Mouse (Mus musculus) CH12F3 (cell line): ENCODE measurements around the gene Oscp1.
"Not testable (repeated sequence)": the region's sequence is repeated elsewhere in the genome, so short reads cannot be mapped to it uniquely, and the experiment has no call there.

ENCODE experiments used
- in situ Hi-C: fragments of 300-500 bp; cut with MboI; formaldehyde crosslinking; loops from 2 replicates; pipeline ENCODE4 v1.14.3; 2020; ENCODE audit warnings: low sequenced_read_pairs

The Oscp1 gene

GRCm38 (mm10) chr4:126081601-126082000 is 23.2 kb downstream of the Oscp1 start:
- in situ Hi-C loops: no loop called here

- in situ Hi-C loops: no loop called here
Measured at GRCm38 (mm10) chr4:126083021-126083420, 24.7 kb downstream of the Oscp1 start.

DNA sequence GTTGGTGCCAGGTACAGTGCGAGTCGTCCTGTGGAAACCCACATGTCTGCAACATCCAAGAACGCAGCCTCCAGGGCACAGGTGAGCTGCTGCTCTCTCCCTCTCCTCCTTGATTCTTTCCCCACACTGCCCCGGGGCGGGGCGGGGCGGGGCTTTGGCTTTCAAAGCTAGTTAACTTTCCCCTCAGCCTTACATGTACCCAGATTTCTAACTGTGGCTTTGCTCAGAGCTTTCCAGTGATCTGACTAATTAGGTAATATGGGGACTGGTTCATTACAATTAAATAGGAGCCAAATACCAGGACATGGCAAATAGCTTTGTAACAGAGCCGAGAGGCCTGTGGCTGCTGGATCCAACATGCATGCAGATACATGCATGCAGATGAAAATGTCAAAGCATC is 26.0 kb downstream of the Oscp1 start:
- in situ Hi-C loops: no loop called here

DNA sequence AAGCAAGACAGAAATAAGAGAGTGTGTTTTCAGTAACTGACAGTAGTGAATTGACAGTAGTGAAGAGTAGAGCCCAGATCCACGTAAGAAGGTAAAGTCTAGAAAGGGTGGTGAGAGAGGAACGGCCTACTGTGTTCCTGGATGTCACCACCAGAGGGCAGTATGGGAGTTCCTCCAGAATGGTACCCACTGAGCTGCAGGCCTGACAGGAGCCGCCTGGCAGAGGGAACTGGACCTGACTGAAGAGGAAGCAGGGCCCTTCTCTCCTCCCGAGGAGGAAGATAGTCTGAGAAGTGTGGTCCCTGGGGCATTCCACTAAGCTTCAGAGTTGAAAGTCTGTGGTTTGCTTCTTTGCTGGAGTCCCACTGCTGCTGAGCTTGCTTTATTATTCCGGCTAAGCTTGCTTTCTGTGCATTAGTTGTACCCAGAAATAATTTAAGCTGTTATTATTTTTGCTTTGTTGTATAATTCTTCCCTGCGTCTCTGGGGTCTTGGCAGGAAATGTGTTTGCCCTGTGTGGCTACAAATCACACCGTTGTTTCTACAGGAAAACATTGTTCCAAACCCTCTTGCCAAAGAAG is 27.7 kb downstream of the Oscp1 start:
- in situ Hi-C loops: no loop called here

DNA sequence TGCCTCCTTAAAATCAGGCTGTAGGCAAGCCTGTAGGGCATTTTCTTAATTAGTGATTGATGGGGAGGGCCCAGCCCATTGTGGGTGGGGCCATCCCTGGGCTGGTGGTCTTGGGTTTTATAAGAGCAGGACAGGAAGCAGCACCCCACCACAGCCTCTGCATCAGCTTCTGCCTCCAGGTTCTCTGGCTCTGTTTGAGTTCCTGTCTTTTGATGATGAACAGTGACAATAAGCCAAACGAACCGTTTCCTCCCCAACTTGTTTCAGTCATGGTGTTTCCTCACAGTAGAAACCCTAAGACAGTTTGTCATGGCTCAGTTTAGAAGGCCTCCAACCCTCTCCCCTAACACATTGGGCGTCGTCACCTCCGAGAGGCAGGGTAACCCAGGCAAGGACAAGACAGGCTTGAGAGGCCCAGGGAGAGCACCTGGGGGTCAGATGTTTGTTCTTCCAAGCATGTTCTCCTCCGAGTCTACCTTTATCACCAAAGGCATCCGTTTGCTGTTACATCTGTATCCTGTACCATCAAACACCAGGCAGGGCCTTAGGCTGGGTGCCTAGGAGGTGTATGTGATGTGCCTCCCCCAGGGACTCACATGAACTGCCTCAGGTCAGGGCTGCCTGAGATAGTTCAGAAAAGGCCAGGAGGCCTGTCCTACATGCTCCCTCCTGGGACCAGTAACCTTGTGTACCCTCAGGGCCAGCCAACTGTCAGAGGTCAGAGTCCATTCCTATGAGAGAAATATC is 31.9 kb downstream of the Oscp1 start:
- in situ Hi-C loops: no loop called here

DNA sequence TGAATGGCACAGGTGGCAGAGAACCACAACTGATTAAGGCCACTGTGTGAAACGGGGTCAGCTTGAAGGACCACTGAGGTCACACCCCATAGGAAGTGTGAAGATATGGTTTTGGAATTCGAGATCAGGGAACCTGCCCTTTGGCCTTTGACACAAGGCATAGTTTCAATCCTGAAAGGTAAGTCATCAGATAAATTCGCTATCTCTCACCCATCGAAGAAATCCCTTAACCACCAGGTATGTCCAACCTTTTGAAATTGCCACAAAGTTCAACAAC is 32.4 kb downstream of the Oscp1 start:
- in situ Hi-C loops: no loop called here

DNA sequence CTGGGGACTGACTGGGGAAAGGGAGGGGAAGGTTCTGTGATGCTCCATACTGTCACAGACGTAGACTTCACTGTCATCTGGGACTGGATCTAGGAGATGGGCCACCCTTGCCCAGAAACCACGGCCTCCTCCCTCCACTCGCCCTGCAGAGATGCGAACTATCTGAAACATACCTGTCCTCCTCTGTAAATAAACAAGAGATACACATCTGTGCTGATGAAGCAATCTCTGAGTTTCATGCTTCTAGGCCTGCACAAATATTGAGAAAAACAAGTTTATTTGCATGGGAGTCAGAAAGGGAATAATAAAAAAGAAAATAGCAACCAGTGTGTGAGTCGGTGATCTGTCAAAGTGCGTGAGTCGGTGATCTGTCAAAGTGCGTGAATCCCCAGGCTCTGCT is 33.5 kb downstream of the Oscp1 start:
- in situ Hi-C loops: no loop called here

GRCm38 (mm10) chr4:126095622-126096430 is 37.5 kb downstream of the Oscp1 start:
- in situ Hi-C loops: not testable (repeated sequence)

- in situ Hi-C loops: no loop called here
Measured at GRCm38 (mm10) chr4:126096464-126097111, 38.2 kb downstream of the Oscp1 start, which contains the start of gene Lsm10. TSS of gene Lsm10 (plus strand) at chr4:126096623.

- in situ Hi-C loops: no loop called here
Measured at GRCm38 (mm10) chr4:126097711-126098253, 39.4 kb downstream of the Oscp1 start.

DNA sequence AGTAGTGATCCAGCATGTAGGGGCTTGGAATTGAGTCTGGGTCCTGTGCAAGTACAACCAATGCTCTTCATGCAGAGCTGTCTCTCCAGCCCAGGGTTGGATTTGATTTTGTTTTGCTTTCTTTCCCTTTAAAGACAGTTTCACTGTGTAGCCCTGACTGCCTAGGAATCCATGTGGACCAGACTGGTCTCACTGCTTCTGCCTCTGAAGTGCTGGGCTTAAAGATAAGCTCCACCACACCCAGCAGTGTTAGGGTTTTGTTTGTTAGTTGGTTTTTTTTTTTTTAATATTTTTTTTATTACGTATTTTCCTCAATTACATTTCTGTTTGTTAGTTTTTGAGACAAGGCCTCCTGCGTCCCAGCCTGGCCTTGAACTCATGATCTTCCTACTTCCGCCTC is 41.0 kb downstream of the Oscp1 start:
- in situ Hi-C loops: no loop called here

GRCm38 (mm10) chr4:126100764-126101163 is 42.4 kb downstream of the Oscp1 start:
- in situ Hi-C loops: no loop called here

GRCm38 (mm10) chr4:126102061-126102841 is 43.9 kb downstream of the Oscp1 start:
- in situ Hi-C loops: no loop called here

- in situ Hi-C loops: no loop called here
Measured at GRCm38 (mm10) chr4:126103057-126103581, 44.8 kb downstream of the Oscp1 start.

DNA sequence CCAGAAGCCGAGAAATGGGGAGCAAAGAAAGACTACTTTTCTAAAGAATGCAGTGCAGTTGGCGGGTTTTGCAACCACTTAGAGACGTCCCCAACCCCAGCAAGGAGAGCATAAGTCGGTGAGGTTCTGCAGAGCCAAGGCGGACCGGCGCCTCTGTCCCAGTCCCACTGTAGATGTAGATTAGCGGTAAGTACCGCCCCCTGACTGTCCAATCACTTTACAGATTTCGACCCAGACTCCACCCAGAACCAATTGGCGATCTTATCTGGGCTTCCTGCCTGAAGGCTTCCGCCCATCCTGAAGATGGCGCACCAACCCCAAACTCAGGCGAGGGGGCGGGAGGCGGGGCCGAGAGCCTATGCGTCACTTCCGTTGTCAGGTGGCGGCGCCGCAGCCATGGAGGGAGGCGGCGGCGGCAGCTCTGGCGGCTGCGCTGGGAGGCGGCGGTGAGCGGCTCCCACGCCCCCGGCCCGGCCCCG is 45.3 kb downstream of the Oscp1 start, which contains the start of gene Stk40:
TSS of gene Stk40 (plus strand) at position 368 of the 479 bp plus-strand sequence.
- in situ Hi-C loops: no loop called here

DNA sequence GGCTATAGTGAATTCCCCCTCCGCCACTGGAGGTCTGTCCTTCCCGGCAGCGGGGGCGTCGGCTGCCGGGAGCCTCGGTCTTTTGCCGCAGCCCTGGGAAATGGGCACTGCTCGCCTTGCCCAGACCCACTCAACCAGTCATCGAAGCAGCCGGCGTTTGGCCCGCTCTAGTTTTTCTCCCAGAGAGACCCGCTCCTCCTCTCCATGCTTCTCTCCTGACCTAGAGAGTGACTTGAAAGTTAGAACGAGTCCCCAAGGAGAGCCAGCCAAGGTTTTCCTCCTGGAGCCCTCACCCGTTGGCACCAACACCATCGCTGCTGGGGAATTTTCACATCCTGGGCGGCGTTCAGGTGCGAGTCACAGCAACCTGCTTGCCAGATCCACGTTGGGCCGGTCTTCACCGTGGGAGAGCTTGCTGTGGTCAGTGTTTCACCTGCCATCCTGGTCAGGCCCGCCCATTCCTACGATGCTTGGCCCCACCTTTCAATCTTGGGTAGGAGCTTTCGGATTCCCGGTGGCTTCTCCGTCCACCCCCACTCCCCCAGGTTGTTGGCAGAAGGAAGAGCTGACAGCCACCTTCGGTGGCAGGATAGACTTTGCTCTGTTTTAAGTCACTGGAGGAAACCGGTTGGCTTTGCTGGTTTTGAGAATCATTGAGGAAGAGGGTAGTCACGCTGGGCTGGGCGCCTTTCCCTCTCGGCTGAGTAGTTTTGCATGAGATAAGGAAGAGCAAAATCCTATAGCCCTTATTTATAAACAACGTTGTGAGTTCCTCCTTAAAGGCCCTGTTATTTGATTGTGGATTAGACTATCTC is 46.1 kb downstream of the Oscp1 start:
- in situ Hi-C loops: no loop called here

- in situ Hi-C loops: no loop called here
Measured at GRCm38 (mm10) chr4:126105131-126105783, 46.9 kb downstream of the Oscp1 start.

GRCm38 (mm10) chr4:126108061-126108740 is 49.8 kb downstream of the Oscp1 start:
- in situ Hi-C loops: no loop called here
